Mouse (Mus musculus): Measurements from ENCODE around the gene 6030452D12Rik. TPM values are rescaled to one million over a fixed set of nuclear protein-coding genes. Genes with fewer than 3 reads are reported as not detected.
A peak's percentile ranks its signal among the peaks of the same experiment; 100 is the strongest.

6030452D12Rik gene
- polyA plus RNA-seq, 1 experiment from 2014 or later: not detected

- peaks cover 81% of the 10 kb centered on the region for H3K4me1 ChIP-seq (replicated peaks)
Observed at GRCm38 (mm10) chr8:106518763-106519162, 18.4 kb downstream of the 6030452D12Rik start.

GRCm38 (mm10) chr8:106520578-106520977 is 20.3 kb downstream of the 6030452D12Rik start:
- H3K4me3 ChIP-seq (replicated peaks): no peak overlapping the region
- H3K36me3 ChIP-seq: peaks cover 43% of the 10 kb centered on the region
- H3K27ac ChIP-seq: no peak overlapping the region
- no peak overlapping the region for H3K9ac ChIP-seq (replicated peaks)
- H3K4me1 ChIP-seq (replicated peaks): peaks cover 72% of the 10 kb centered on the region
- H3K4me2 ChIP-seq: no peak overlapping the region; the same call in 1 of the 2 replicates
- 76% methylated on average over 7 of the region's 7 CpGs for WGBS
- H3K27me3 ChIP-seq: peaks cover 4% of the 10 kb centered on the region; the same call in 1 of the 2 replicates
- H3K9me3 ChIP-seq: no peaks in the 10 kb centered on the region
- ATAC-seq (ENCODE audit: insufficient number of reproducible peaks, insufficient read depth, low FRiP score, low TSS enrichment, low read depth): no peak

More at GRCm38 (mm10) chr8:106518763-106519162, 18.4 kb downstream of the 6030452D12Rik start:
- no peak overlapping the region for H3K4me2 ChIP-seq
- H3K27me3 ChIP-seq: peaks cover 4% of the 10 kb centered on the region
- no peak; the same call in 1 of the 2 replicates for ATAC-seq (ENCODE audit: insufficient number of reproducible peaks, insufficient read depth, low FRiP score, low TSS enrichment, low read depth)
- 6% methylated on average over 3 of the region's 3 CpGs for WGBS
- peaks cover 39% of the 10 kb centered on the region for H3K36me3 ChIP-seq
- H3K9me3 ChIP-seq: no peaks in the 10 kb centered on the region
- H3K9ac ChIP-seq (replicated peaks): no peak overlapping the region
- H3K27ac ChIP-seq: no peak overlapping the region
- H3K4me3 ChIP-seq (replicated peaks): no peak overlapping the region

GRCm38 (mm10) chr8:106521845-106522244 is 21.5 kb downstream of the 6030452D12Rik start:
- H3K4me2 ChIP-seq: no peak overlapping the region
- peak overlapping the region; percentile 36; the same call in 1 of the 2 replicates for H3K27ac ChIP-seq
- H3K9ac ChIP-seq (replicated peaks): no peak overlapping the region
- H3K36me3 ChIP-seq: peaks cover 43% of the 10 kb centered on the region
- peaks cover 4% of the 10 kb centered on the region; the same call in 1 of the 2 replicates for H3K27me3 ChIP-seq
- whole genome bisulfite sequencing: 22% methylated on average over 9 of the region's 9 CpGs
- no peaks in the 10 kb centered on the region for H3K9me3 ChIP-seq
- peaks cover 66% of the 10 kb centered on the region for H3K4me1 ChIP-seq (replicated peaks)
- ATAC-seq (ENCODE audit: insufficient number of reproducible peaks, insufficient read depth, low FRiP score, low TSS enrichment, low read depth): no peak
- H3K4me3 ChIP-seq (replicated peaks): no peak overlapping the region

GRCm38 (mm10) chr8:106526725-106527124 is 26.4 kb downstream of the 6030452D12Rik start:
- WGBS: 44% methylated on average over 6 of the region's 6 CpGs

GRCm38 (mm10) chr8:106527241-106528036 is 27.1 kb downstream of the 6030452D12Rik start:
- H3K4me2 ChIP-seq: no peak overlapping the region
- ATAC-seq (ENCODE audit: insufficient number of reproducible peaks, insufficient read depth, low FRiP score, low TSS enrichment, low read depth): no peak
- 82% methylated on average over 9 of the region's 9 CpGs for WGBS
- H3K9me3 ChIP-seq: 0 out of 2 replicates have a peak, but pooled peaks cover 10% of the 10 kb centered on the region
- no peak overlapping the region for H3K9ac ChIP-seq (replicated peaks)
- H3K27me3 ChIP-seq: no peaks in the 10 kb centered on the region
- H3K4me3 ChIP-seq (replicated peaks): no peak overlapping the region
- H3K27ac ChIP-seq: 0 out of 2 replicates have a peak overlapping the region, but pooled peaks have one; percentile 29
- peaks cover 17% of the 10 kb centered on the region for H3K4me1 ChIP-seq (replicated peaks)
- peaks cover 43% of the 10 kb centered on the region for H3K36me3 ChIP-seq

More at GRCm38 (mm10) chr8:106526725-106527124, 26.4 kb downstream of the 6030452D12Rik start:
- no peak for ATAC-seq (ENCODE audit: insufficient number of reproducible peaks, insufficient read depth, low FRiP score, low TSS enrichment, low read depth)
- Histone ChIP-seq H3K4me3 (replicated peaks) (no peak overlapping the region), H3K9ac (replicated peaks) (no peak overlapping the region), H3K36me3 (peaks cover 43% of the 10 kb centered on the region), H3K27me3 (no peaks in the 10 kb centered on the region), H3K4me2 (no peak overlapping the region), H3K9me3 (0 out of 2 replicates have a peak, but pooled peaks cover 10% of the 10 kb centered on the region), H3K27ac (0 out of 2 replicates have a peak overlapping the region, but pooled peaks have one; percentile 29), H3K4me1 (replicated peaks) (peaks cover 23% of the 10 kb centered on the region)

- WGBS: 78% methylated on average over 9 of the region's 9 CpGs
- H3K27me3 ChIP-seq: no peaks in the 10 kb centered on the region
- H3K27ac ChIP-seq: no peak overlapping the region
- peaks cover 20% of the 10 kb centered on the region for H3K4me1 ChIP-seq (replicated peaks)
- peaks cover 38% of the 10 kb centered on the region for H3K36me3 ChIP-seq
- ATAC-seq (ENCODE audit: insufficient number of reproducible peaks, insufficient read depth, low FRiP score, low TSS enrichment, low read depth): no peak
- 0 out of 2 replicates have a peak, but pooled peaks cover 10% of the 10 kb centered on the region for H3K9me3 ChIP-seq
- no peak overlapping the region for H3K4me2 ChIP-seq
- H3K4me3 ChIP-seq (replicated peaks): no peak overlapping the region
- no peak overlapping the region for H3K9ac ChIP-seq (replicated peaks)
Observed at GRCm38 (mm10) chr8:106528596-106529249, 28.4 kb downstream of the 6030452D12Rik start.

- H3K27ac ChIP-seq: no peak overlapping the region
- no peaks in the 10 kb centered on the region for H3K27me3 ChIP-seq
- H3K36me3 ChIP-seq: peaks cover 34% of the 10 kb centered on the region
- peaks cover 18% of the 10 kb centered on the region for H3K4me1 ChIP-seq (replicated peaks)
- H3K9ac ChIP-seq (replicated peaks): no peak overlapping the region
- H3K4me2 ChIP-seq: no peak overlapping the region
- ATAC-seq (ENCODE audit: insufficient number of reproducible peaks, insufficient read depth, low FRiP score, low TSS enrichment, low read depth): no peak
- 93% methylated on average over 10 of the region's 10 CpGs for WGBS
- no peak overlapping the region for H3K4me3 ChIP-seq (replicated peaks)
- H3K9me3 ChIP-seq: 0 out of 2 replicates have a peak, but pooled peaks cover 10% of the 10 kb centered on the region
Observed at GRCm38 (mm10) chr8:106529885-106530482, 29.7 kb downstream of the 6030452D12Rik start.

- no peak overlapping the region for H3K4me3 ChIP-seq (replicated peaks)
- no peak for ATAC-seq (ENCODE audit: insufficient number of reproducible peaks, insufficient read depth, low FRiP score, low TSS enrichment, low read depth)
- no peak overlapping the region for H3K27ac ChIP-seq
- H3K27me3 ChIP-seq: no peaks in the 10 kb centered on the region
- H3K9ac ChIP-seq (replicated peaks): no peak overlapping the region
- H3K4me1 ChIP-seq (replicated peaks): peaks cover 13% of the 10 kb centered on the region; the same call in 1 of the 2 replicates
- 0 out of 2 replicates have a peak, but pooled peaks cover 10% of the 10 kb centered on the region for H3K9me3 ChIP-seq
- peaks cover 37% of the 10 kb centered on the region for H3K36me3 ChIP-seq
- 78% methylated on average over 4 of the region's 4 CpGs for WGBS
- no peak overlapping the region for H3K4me2 ChIP-seq
Observed at GRCm38 (mm10) chr8:106530566-106530965, 30.2 kb downstream of the 6030452D12Rik start.

- H3K4me1 ChIP-seq (replicated peaks): peaks cover 8% of the 10 kb centered on the region
- no peak overlapping the region for H3K27ac ChIP-seq
- 0 out of 2 replicates have a peak, but pooled peaks cover 4% of the 10 kb centered on the region for H3K27me3 ChIP-seq
- H3K9ac ChIP-seq (replicated peaks): no peak overlapping the region
- no peak for ATAC-seq (ENCODE audit: insufficient number of reproducible peaks, insufficient read depth, low FRiP score, low TSS enrichment, low read depth)
- 80% methylated on average over 7 of the region's 7 CpGs for WGBS
- H3K9me3 ChIP-seq: 0 out of 2 replicates have a peak, but pooled peaks cover 7% of the 10 kb centered on the region
- H3K4me2 ChIP-seq: no peak overlapping the region
- H3K36me3 ChIP-seq: peaks cover 62% of the 10 kb centered on the region
- no peak overlapping the region for H3K4me3 ChIP-seq (replicated peaks)
Observed at GRCm38 (mm10) chr8:106533709-106534108, 33.4 kb downstream of the 6030452D12Rik start.

- Histone ChIP-seq H3K27me3 (0 out of 2 replicates have a peak, but pooled peaks cover 4% of the 10 kb centered on the region), H3K36me3 (peaks cover 68% of the 10 kb centered on the region), H3K9me3 (0 out of 2 replicates have a peak, but pooled peaks cover 7% of the 10 kb centered on the region), H3K27ac (no peak overlapping the region), H3K9ac (replicated peaks) (no peak overlapping the region), H3K4me1 (replicated peaks) (peaks cover 16% of the 10 kb centered on the region), H3K4me3 (replicated peaks) (no peak overlapping the region), H3K4me2 (no peak overlapping the region)
- 43% methylated on average over 6 of the region's 6 CpGs for WGBS
- ATAC-seq (ENCODE audit: insufficient number of reproducible peaks, insufficient read depth, low FRiP score, low TSS enrichment, low read depth): no peak
Observed at GRCm38 (mm10) chr8:106534449-106534848, 34.1 kb downstream of the 6030452D12Rik start.

Data from limb, embryonic 12.5 days (tissue).